Mouse (Mus musculus): ENCODE measurements at regions not wholly inside any gene's neighbourhood (a gene's known extent, or its start where the extent isn't known, plus 50 kb on each side); places are given as distances from the start of the nearest gene placed in this dataset.

GRCm38 (mm10) chr15:57572460-57572859 is 95.0 kb upstream of the Slc22a22 start:
- H3K36me3 ChIP-seq (ENCODE audit: control insufficient read depth, insufficient read depth, low read length, poor library complexity, severe bottlenecking): no peaks in the 10 kb centered on the region
- H3K9ac ChIP-seq (ENCODE audit: low read depth, poor library complexity, severe bottlenecking): no peak overlapping the region
- H3K27me3 ChIP-seq (ENCODE audit: control insufficient read depth, insufficient read depth, low read length, poor library complexity, severe bottlenecking): no peaks in the 10 kb centered on the region
- no peak overlapping the region for H3K27ac ChIP-seq (ENCODE audit: insufficient read depth, low read length)
- no peaks in the 10 kb centered on the region for H3K4me1 ChIP-seq (ENCODE audit: control insufficient read depth, insufficient read depth, low read length)
- H3K9me3 ChIP-seq (replicated peaks; ENCODE audit: control insufficient read depth, insufficient read depth, low read length, poor library complexity, severe bottlenecking): no peaks in the 10 kb centered on the region
- TF ChIP-seq EP300 (IDR thresholded peaks at IDR 0.05; ENCODE audit: insufficient read depth, low read depth, low read length) (no peak), POLR2A (IDR thresholded peaks at IDR 0.05; ENCODE audit: insufficient read depth, low read length) (no peak), CTCF (IDR thresholded peaks at IDR 0.05; ENCODE audit: low read depth, low read length) (no peak)
- H3K4me3 ChIP-seq (ENCODE audit: low read depth, low read length): no peak overlapping the region

- no peaks in the 10 kb centered on the region for H3K9me3 ChIP-seq (replicated peaks; ENCODE audit: control insufficient read depth, insufficient read depth, low read length, poor library complexity, severe bottlenecking)
- H3K27ac ChIP-seq (ENCODE audit: insufficient read depth, low read length): no peak overlapping the region
- no peaks in the 10 kb centered on the region for H3K27me3 ChIP-seq (ENCODE audit: control insufficient read depth, insufficient read depth, low read length, poor library complexity, severe bottlenecking)
- H3K36me3 ChIP-seq (ENCODE audit: control insufficient read depth, insufficient read depth, low read length, poor library complexity, severe bottlenecking): no peaks in the 10 kb centered on the region
- no peak overlapping the region for H3K9ac ChIP-seq (ENCODE audit: low read depth, poor library complexity, severe bottlenecking)
- no peak for TF ChIP-seq EP300 (IDR thresholded peaks at IDR 0.05; ENCODE audit: insufficient read depth, low read depth, low read length)
- TF ChIP-seq POLR2A (IDR thresholded peaks at IDR 0.05; ENCODE audit: insufficient read depth, low read length): no peak
- TF ChIP-seq CTCF (IDR thresholded peaks at IDR 0.05; ENCODE audit: low read depth, low read length): no peak
- no peaks in the 10 kb centered on the region for H3K4me1 ChIP-seq (ENCODE audit: control insufficient read depth, insufficient read depth, low read length)
- no peak overlapping the region for H3K4me3 ChIP-seq (ENCODE audit: low read depth, low read length)
Observed at GRCm38 (mm10) chr15:57568006-57568630, 90.7 kb upstream of the Slc22a22 start.

GRCm38 (mm10) chr15:57547154-57547553 is 69.7 kb upstream of the Slc22a22 start:
- Histone ChIP-seq H3K9me3 (replicated peaks; ENCODE audit: control insufficient read depth, insufficient read depth, low read length, poor library complexity, severe bottlenecking) (no peaks in the 10 kb centered on the region), H3K9ac (ENCODE audit: low read depth, poor library complexity, severe bottlenecking) (no peak overlapping the region), H3K36me3 (ENCODE audit: control insufficient read depth, insufficient read depth, low read length, poor library complexity, severe bottlenecking) (no peaks in the 10 kb centered on the region), H3K27ac (ENCODE audit: insufficient read depth, low read length) (no peak overlapping the region), H3K4me3 (ENCODE audit: low read depth, low read length) (no peak overlapping the region), H3K27me3 (ENCODE audit: control insufficient read depth, insufficient read depth, low read length, poor library complexity, severe bottlenecking) (no peaks in the 10 kb centered on the region), H3K4me1 (ENCODE audit: control insufficient read depth, insufficient read depth, low read length) (no peaks in the 10 kb centered on the region)
- TF ChIP-seq CTCF (IDR thresholded peaks at IDR 0.05; ENCODE audit: low read depth, low read length): no peak
- TF ChIP-seq POLR2A (IDR thresholded peaks at IDR 0.05; ENCODE audit: insufficient read depth, low read length): no peak
- TF ChIP-seq EP300 (IDR thresholded peaks at IDR 0.05; ENCODE audit: insufficient read depth, low read depth, low read length): no peak

GRCm38 (mm10) chr15:57545141-57545540 is 67.7 kb upstream of the Slc22a22 start:
- H3K4me3 ChIP-seq (ENCODE audit: low read depth, low read length): no peak overlapping the region

GRCm38 (mm10) chr15:57543985-57544384 is 66.6 kb upstream of the Slc22a22 start:
- no peaks in the 10 kb centered on the region for H3K36me3 ChIP-seq (ENCODE audit: control insufficient read depth, insufficient read depth, low read length, poor library complexity, severe bottlenecking)
- TF ChIP-seq CTCF (IDR thresholded peaks at IDR 0.05; ENCODE audit: low read depth, low read length): no peak
- TF ChIP-seq EP300 (IDR thresholded peaks at IDR 0.05; ENCODE audit: insufficient read depth, low read depth, low read length): no peak
- TF ChIP-seq POLR2A (IDR thresholded peaks at IDR 0.05; ENCODE audit: insufficient read depth, low read length): no peak
- H3K4me1 ChIP-seq (ENCODE audit: control insufficient read depth, insufficient read depth, low read length): no peaks in the 10 kb centered on the region
- no peak overlapping the region for H3K27ac ChIP-seq (ENCODE audit: insufficient read depth, low read length)
- no peak overlapping the region for H3K4me3 ChIP-seq (ENCODE audit: low read depth, low read length)
- no peaks in the 10 kb centered on the region for H3K27me3 ChIP-seq (ENCODE audit: control insufficient read depth, insufficient read depth, low read length, poor library complexity, severe bottlenecking)
- H3K9ac ChIP-seq (ENCODE audit: low read depth, poor library complexity, severe bottlenecking): no peak overlapping the region
- no peaks in the 10 kb centered on the region for H3K9me3 ChIP-seq (replicated peaks; ENCODE audit: control insufficient read depth, insufficient read depth, low read length, poor library complexity, severe bottlenecking)

More at GRCm38 (mm10) chr15:57545141-57545540, 67.7 kb upstream of the Slc22a22 start:
- Histone ChIP-seq H3K4me1 (ENCODE audit: control insufficient read depth, insufficient read depth, low read length) (no peaks in the 10 kb centered on the region), H3K36me3 (ENCODE audit: control insufficient read depth, insufficient read depth, low read length, poor library complexity, severe bottlenecking) (no peaks in the 10 kb centered on the region), H3K9ac (ENCODE audit: low read depth, poor library complexity, severe bottlenecking) (no peak overlapping the region), H3K9me3 (replicated peaks; ENCODE audit: control insufficient read depth, insufficient read depth, low read length, poor library complexity, severe bottlenecking) (no peaks in the 10 kb centered on the region), H3K27ac (ENCODE audit: insufficient read depth, low read length) (no peak overlapping the region), H3K27me3 (ENCODE audit: control insufficient read depth, insufficient read depth, low read length, poor library complexity, severe bottlenecking) (no peaks in the 10 kb centered on the region)
- no peak for TF ChIP-seq EP300 (IDR thresholded peaks at IDR 0.05; ENCODE audit: insufficient read depth, low read depth, low read length)
- TF ChIP-seq CTCF (IDR thresholded peaks at IDR 0.05; ENCODE audit: low read depth, low read length): no peak
- TF ChIP-seq POLR2A (IDR thresholded peaks at IDR 0.05; ENCODE audit: insufficient read depth, low read length): no peak

- Histone ChIP-seq H3K27ac (ENCODE audit: insufficient read depth, low read length) (no peak overlapping the region), H3K36me3 (ENCODE audit: control insufficient read depth, insufficient read depth, low read length, poor library complexity, severe bottlenecking) (no peaks in the 10 kb centered on the region)
- no peak for TF ChIP-seq EP300 (IDR thresholded peaks at IDR 0.05; ENCODE audit: insufficient read depth, low read depth, low read length)
- no peak for TF ChIP-seq POLR2A (IDR thresholded peaks at IDR 0.05; ENCODE audit: insufficient read depth, low read length)
- no peak for TF ChIP-seq CTCF (IDR thresholded peaks at IDR 0.05; ENCODE audit: low read depth, low read length)
Observed at GRCm38 (mm10) chr15:57542630-57543029, 65.2 kb upstream of the Slc22a22 start.

More at GRCm38 (mm10) chr15:57542630-57543029, 65.2 kb upstream of the Slc22a22 start:
- no peak overlapping the region for H3K4me3 ChIP-seq (ENCODE audit: low read depth, low read length)
- H3K4me1 ChIP-seq (ENCODE audit: control insufficient read depth, insufficient read depth, low read length): no peaks in the 10 kb centered on the region
- H3K9me3 ChIP-seq (replicated peaks; ENCODE audit: control insufficient read depth, insufficient read depth, low read length, poor library complexity, severe bottlenecking): no peaks in the 10 kb centered on the region
- H3K9ac ChIP-seq (ENCODE audit: low read depth, poor library complexity, severe bottlenecking): no peak overlapping the region
- no peaks in the 10 kb centered on the region for H3K27me3 ChIP-seq (ENCODE audit: control insufficient read depth, insufficient read depth, low read length, poor library complexity, severe bottlenecking)
